Mouse (Mus musculus) myocyte (in vitro differentiated cells): ENCODE results near the gene Gm21836. TPM values are rescaled to one million over a fixed set of nuclear protein-coding genes. Genes with fewer than 3 reads are reported as not detected.

Experiments used
- H3K27me3 ChIP-seq: one replicate; pipeline ENCODE4 v1.6.1; 2011; ENCODE audit not compliant: control insufficient read depth, insufficient read depth, insufficient read length
- H3K36me3 ChIP-seq: one replicate; pipeline ENCODE4 v1.6.1; 2011; ENCODE audit not compliant: control insufficient read depth, insufficient read depth
- H3K4me2 ChIP-seq: one replicate; pipeline ENCODE4 v1.6.1; 2011; ENCODE audit warnings: low read depth, control low read depth
- H3K4me3 ChIP-seq: one replicate; pipeline ENCODE4 v1.5.1; 2011; ENCODE audit warnings: mild to moderate bottlenecking, control low read depth, moderate library complexity
- H3K79me2 ChIP-seq: one replicate; pipeline ENCODE4 v1.6.1; 2011; ENCODE audit not compliant: control insufficient read depth, insufficient read depth
- H3ac ChIP-seq: one replicate; pipeline ENCODE4 v1.6.1; 2011; ENCODE audit not compliant: control insufficient read depth, insufficient read length
- CEBPB ChIP-seq: IDR thresholded peaks from 2 replicates; pipeline ENCODE4 v1.6.1; 2011; ENCODE audit warnings: mild to moderate bottlenecking, moderate library complexity; ENCODE audit not compliant: poor library complexity, insufficient read depth, severe bottlenecking
- E2F4 ChIP-seq: IDR thresholded peaks from one replicate; pipeline ENCODE4 v1.6.1; 2011; ENCODE audit warnings: mild to moderate bottlenecking, control low read depth, moderate library complexity; ENCODE audit not compliant: insufficient read depth
- MAX ChIP-seq: IDR thresholded peaks from one replicate; pipeline ENCODE4 v1.6.1; 2011; ENCODE audit warnings: low read depth, mild to moderate bottlenecking, control low read depth
- MYOD1 ChIP-seq, 3 experiments: IDR thresholded peaks; one replicate each; pipeline ENCODE4 v1.6.1; 2011; ENCODE audit warnings: control low read depth in 2 of 3, low read depth in 2 of 3, mild to moderate bottlenecking in 2 of 3, moderate library complexity in 1 of 3; ENCODE audit not compliant: insufficient read length in 2 of 3, control insufficient read depth in 1 of 3
- MYOG ChIP-seq, 3 experiments: IDR thresholded peaks; one replicate each; pipeline ENCODE4 v1.6.1; 2011; ENCODE audit warnings: control low read depth in 2 of 3, low read depth in 2 of 3, mild to moderate bottlenecking in 2 of 3; ENCODE audit not compliant: insufficient read length in 2 of 3, control insufficient read depth in 1 of 3, insufficient read depth in 1 of 3
- POLR2A ChIP-seq: IDR thresholded peaks from one replicate; pipeline ENCODE4 v1.6.1; 2011; ENCODE audit warnings: low read depth, mild to moderate bottlenecking, control low read depth, moderate library complexity; ENCODE audit not compliant: insufficient read length
- POLR2AphosphoS2 ChIP-seq: IDR thresholded peaks from one replicate; pipeline ENCODE4 v1.6.1; 2011; ENCODE audit warnings: low read depth, control low read depth; ENCODE audit not compliant: insufficient read length
- SRF ChIP-seq: IDR thresholded peaks from one replicate; pipeline ENCODE4 v1.6.1; 2011; ENCODE audit warnings: low read depth; ENCODE audit not compliant: control insufficient read depth, insufficient read length
- TCF12 ChIP-seq: IDR thresholded peaks from one replicate; pipeline ENCODE4 v1.6.1; 2011; ENCODE audit warnings: mild to moderate bottlenecking, control low read depth; ENCODE audit not compliant: poor library complexity, insufficient read depth, severe bottlenecking
- TCF3 ChIP-seq: IDR thresholded peaks from one replicate; pipeline ENCODE4 v1.6.1; 2011; ENCODE audit warnings: low read depth, control low read depth; ENCODE audit not compliant: insufficient read length
- USF1 ChIP-seq: IDR thresholded peaks from one replicate; pipeline ENCODE4 v1.6.1; 2011; ENCODE audit warnings: low read depth, mild to moderate bottlenecking, control low read depth, moderate library complexity
- polyA plus RNA-seq: library from polyadenylated mRNA; unstranded; fragments of >200 nt; fragmentation: generic; extraction: Trizol; gene quantifications from one replicate; pipeline ENCODE4 v1.2.1, GENCODE M21; 2012; ENCODE audit warnings: missing spikeins

The Gm21836 gene
- polyA plus RNA-seq, 1 experiment, result not detected

DNA sequence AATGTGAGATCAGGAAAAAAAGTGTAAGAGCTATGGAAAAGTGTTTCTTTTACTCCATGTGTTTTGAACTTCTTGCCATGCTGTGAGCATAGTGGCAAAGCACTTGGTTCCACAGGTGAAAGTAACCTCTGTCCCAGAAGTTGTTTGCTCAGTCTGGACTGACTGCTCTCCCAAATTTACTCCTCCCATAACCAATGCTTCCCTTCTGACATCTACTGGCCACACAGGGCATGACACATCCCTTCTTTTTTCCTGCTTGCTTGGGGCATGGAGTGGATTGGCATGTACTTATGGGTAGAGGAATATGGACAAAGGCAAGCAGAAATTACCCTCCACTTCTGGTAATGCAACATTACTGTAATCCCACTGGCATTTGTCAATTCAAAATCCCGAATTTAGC is 37.0 kb downstream of the Gm21836 start:
- H3K79me2 ChIP-seq, result no peaks in the 10 kb centered on the region
- no peak overlapping the region for H3K4me2 ChIP-seq
- H3K4me3 ChIP-seq, result no peak overlapping the region
- no peak overlapping the region for H3ac ChIP-seq
- H3K36me3 ChIP-seq, result no peaks in the 10 kb centered on the region
- TF ChIP-seq MYOD1 (IDR thresholded peaks at IDR 0.05; ENCODE audit: control insufficient read depth in 1 of 3, insufficient read length in 2 of 3, low read depth in 2 of 3) (no peak), TCF3 (no peak), MAX (no peak), POLR2A (no peak), CEBPB (no peak), MYOG (IDR thresholded peaks at IDR 0.05; ENCODE audit: control insufficient read depth in 1 of 3, insufficient read depth in 1 of 3, insufficient read length in 2 of 3, low read depth in 2 of 3) (no peak), USF1 (no peak), TCF12 (no peak), SRF (no peak), POLR2AphosphoS2 (no peak), E2F4 (no peak)
- H3K27me3 ChIP-seq, result no peaks in the 10 kb centered on the region

Other genes with a start within 250 kb of the Gm21836 start
- 2.2 TPM for gene 2010315B03Rik, start 181.1 kb downstream of the Gm21836 start, polyA plus RNA-seq
- gene Ppp2r3d, start 16.9 kb downstream of the Gm21836 start, polyA plus RNA-seq, result 171 TPM